12 mouse cellular contexts compared by ENCODE assay signal in the genomic region with DNA sequence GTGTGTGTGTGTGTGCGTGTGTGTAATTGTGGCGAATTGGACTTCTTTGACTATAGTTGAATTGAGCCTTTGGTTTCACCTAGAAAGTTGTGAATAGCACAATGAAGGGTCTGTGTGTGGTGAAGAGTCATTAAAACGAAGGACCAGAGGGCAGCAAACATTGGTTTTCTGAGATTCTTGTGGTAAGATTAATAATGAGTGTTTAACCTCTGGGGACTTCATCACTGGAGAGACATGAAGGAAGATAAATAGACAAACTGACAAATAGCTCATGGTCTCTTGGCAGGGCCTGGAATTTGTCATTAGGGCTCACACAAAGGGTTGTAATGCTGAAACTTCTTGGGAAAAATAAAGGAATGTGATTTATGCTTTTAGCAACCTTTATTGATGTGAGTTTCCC.
"Had no signal": no experiment of that assay in that cellular context is flagged by ENCODE, and none has a peak within 500 bp of the region (broad histone marks: within the 10 kb centered on the region; RNA-seq: fewer than 3 reads in every experiment).

No protein-coding gene starts in this region.

- H3K4me3 ChIP-seq: layer of hippocampus, adult 2 months; liver, embryonic 15.5 days; midbrain, embryonic 12.5 days had no signal

- H3K9ac ChIP-seq: liver, embryonic 15.5 days; midbrain, embryonic 12.5 days had no signal

- H3K4me1 ChIP-seq: liver, embryonic 15.5 days had no signal

- ATAC-seq: lung, postnatal 0 days; midbrain, embryonic 16.5 days had no signal

- H3K4me2 ChIP-seq: liver, embryonic 11.5 days; liver, embryonic 15.5 days; midbrain, embryonic 12.5 days had no signal

- H3K9me3 ChIP-seq: liver, embryonic 15.5 days; midbrain, embryonic 12.5 days had no signal

- DNase-seq: kidney, postnatal 4 days; lung, adult 2 months; lung, postnatal 36 days; right cerebral cortex, postnatal 25 days; thymus, postnatal 4 days had no signal

- H3K27ac ChIP-seq: kidney, postnatal 0 days; layer of hippocampus, adult 2 months; liver, embryonic 15.5 days; midbrain, embryonic 12.5 days had no signal

- H3K36me3 ChIP-seq: liver, embryonic 15.5 days; midbrain, embryonic 12.5 days had no signal

- H3K27me3 ChIP-seq: liver, embryonic 15.5 days; midbrain, embryonic 12.5 days had no signal
